Mouse (Mus musculus): ENCODE results near the gene Fxyd1.

DNA sequence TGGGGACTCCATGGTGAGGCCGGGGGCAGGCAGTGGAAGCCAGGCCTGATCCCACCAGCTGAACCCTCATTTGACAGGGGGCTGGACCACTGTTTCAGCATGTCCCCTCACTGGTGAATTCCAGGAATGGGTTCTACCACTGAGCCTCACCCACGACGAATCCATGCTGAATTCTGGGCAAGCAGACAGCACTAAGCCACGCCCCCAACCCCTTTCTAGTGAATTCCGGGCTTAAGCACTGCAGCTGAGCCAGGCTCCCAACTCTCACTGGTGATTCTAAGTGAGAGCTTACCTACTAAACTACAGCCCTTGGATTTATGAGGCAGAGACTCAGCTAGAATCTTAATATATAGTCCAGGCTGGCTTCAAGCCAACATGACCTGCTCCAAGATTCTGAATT, 10.8 kb upstream of the Fxyd1 start:
- TF ChIP-seq POLR2A (IDR thresholded peaks at IDR 0.05; ENCODE audit: low read depth, low read length) (no peak), CTCF (conservative IDR thresholded peaks at IDR 0.05; ENCODE audit: insufficient read depth, insufficient read length, low read depth, low read length) (no peak)
